Mouse (Mus musculus) spleen, adult 2 months (tissue): ENCODE results near the gene Cdh13.

Experiments used
- CTCF ChIP-seq: fragments of 200-500 bp; IDR thresholded peaks from 2 replicates; pipeline ENCODE4 v1.5.1; 2011; ENCODE audit warnings: mild to moderate bottlenecking, inconsistent platforms; ENCODE audit not compliant: insufficient read depth, insufficient read length, insufficient replicate concordance; ENCODE audit errors: extremely low read depth
- POLR2A ChIP-seq: fragments of 200-500 bp; IDR thresholded peaks from 2 replicates; pipeline ENCODE4 v1.6.1; 2011; ENCODE audit warnings: low read depth, low read length, inconsistent platforms

- TF ChIP-seq POLR2A (no peak), CTCF (no peak)
Observed at GRCm38 (mm10) chr8:118249319-118249718, 34.2 kb upstream of the Cdh13 start.
